Mouse (Mus musculus): ENCODE measurements around the gene Ccdc9b. TPM values are rescaled to one million over a fixed set of nuclear protein-coding genes. Genes with fewer than 3 reads are reported as not detected.
A peak's percentile ranks its signal among the peaks of the same experiment; 100 is the strongest.

Ccdc9b gene
- total and polyA plus RNA-seq, 2 experiments from 2014 or later: 0.53 to 2.4 TPM

DNA sequence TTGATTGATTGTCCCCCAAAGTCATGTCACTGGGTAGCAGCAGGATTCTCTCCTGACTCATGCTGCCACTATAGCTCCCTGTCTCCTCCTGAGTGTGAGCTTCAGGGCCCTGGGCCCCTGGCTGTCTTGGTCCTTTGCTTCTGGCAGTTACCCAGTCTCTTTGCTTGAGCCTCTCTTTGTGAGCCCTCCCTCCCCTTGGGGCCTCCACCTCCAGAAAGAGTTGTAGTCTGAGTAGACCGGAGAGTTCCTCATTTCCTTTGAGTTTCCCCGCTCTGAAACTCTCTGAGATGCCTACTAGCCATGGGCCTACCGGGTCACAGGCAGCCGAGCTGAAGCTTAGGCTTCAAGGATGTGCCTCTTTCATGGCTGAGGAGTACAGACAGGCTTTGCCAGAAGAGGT is 31.2 kb upstream of the Ccdc9b start:
- H3K4me1 ChIP-seq (ENCODE audit: insufficient read depth): no peaks in the 10 kb centered on the region
- no peak overlapping the region for H3K4me2 ChIP-seq (ENCODE audit: low read depth)
- H3K36me3 ChIP-seq (ENCODE audit: insufficient read depth): peaks cover 25% of the 10 kb centered on the region; the same call in 1 of the 2 replicates
- H3K27me3 ChIP-seq (ENCODE audit: insufficient read depth, low read length): no peaks in the 10 kb centered on the region
- no peaks in the 10 kb centered on the region for H3K9me3 ChIP-seq (ENCODE audit: low read length)
- H3K4me3 ChIP-seq (ENCODE audit: low read depth, low read length): no peak overlapping the region
- no peak for TF ChIP-seq CTCF (IDR thresholded peaks at IDR 0.05; ENCODE audit: low read depth)
- no peak overlapping the region for H3K9ac ChIP-seq
- H3K27ac ChIP-seq (ENCODE audit: low read depth, low read length): no peak overlapping the region
- ATAC-seq (no peak), DNase-seq (no peak)
- 95% methylated on average over 4 of the region's 4 CpGs for WGBS

DNA sequence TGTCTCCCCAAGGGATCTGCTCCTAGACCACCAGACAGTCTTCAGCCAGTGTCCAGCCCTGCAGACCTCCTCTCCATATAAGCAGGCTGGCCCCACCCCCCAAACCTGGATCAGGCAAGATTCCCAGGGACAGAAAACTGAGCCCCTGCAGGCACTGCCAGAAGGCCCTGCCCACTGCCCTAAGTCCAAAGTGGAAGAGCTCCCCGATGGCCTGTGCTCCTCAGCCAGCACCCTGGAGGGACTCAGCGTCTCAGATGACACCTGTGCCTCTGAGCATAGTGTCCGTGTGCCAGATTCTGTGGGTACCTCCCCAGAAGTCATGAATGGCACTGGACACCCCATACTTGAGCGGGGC is 29.8 kb upstream of the Ccdc9b start:
- no peak for TF ChIP-seq CTCF (IDR thresholded peaks at IDR 0.05; ENCODE audit: low read depth)
- H3K9me3 ChIP-seq (ENCODE audit: low read length): no peaks in the 10 kb centered on the region
- H3K36me3 ChIP-seq (ENCODE audit: insufficient read depth): peaks cover 36% of the 10 kb centered on the region
- no peak overlapping the region for H3K4me3 ChIP-seq (ENCODE audit: low read depth, low read length)
- WGBS: 72% methylated on average over 4 of the region's 4 CpGs
- no peaks in the 10 kb centered on the region for H3K27me3 ChIP-seq (ENCODE audit: insufficient read depth, low read length)
- no peaks in the 10 kb centered on the region for H3K4me1 ChIP-seq (ENCODE audit: insufficient read depth)
- ATAC-seq (no peak), DNase-seq (no peak)
- no peak overlapping the region for H3K9ac ChIP-seq
- no peak overlapping the region for H3K4me2 ChIP-seq (ENCODE audit: low read depth)
- H3K27ac ChIP-seq (ENCODE audit: low read depth, low read length): no peak overlapping the region

DNA sequence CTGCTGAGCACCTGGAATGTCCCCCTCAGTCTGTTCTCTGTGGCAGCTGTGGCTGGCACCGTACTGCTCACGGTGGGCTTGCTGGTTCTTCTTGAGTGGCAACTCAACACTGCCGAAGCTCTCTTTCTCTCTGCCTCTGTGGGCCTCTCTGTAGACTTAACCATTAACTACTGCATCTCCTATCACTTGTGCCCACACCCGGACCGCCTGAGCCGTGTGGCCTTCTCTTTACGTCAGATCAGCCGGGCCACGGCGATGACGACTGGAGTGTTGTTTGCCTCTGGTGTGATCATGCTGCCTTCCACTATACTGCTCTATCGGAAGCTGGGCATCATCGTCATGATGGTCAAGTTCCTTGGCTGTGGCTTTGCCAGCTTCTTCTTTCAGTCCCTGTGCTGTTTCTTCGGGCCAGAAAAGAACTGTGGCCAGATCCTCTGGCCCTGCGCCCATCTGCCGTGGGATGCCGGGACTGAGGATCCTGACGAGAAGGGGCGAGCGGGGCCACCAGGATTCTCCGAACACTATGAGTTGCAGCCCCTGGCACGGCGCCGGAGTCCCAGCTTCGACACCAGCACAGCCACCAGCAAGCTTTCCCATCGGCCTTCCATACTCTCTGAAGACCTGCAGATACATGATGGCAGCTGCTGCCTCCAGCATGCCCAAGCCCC is 29.3 kb upstream of the Ccdc9b start:
- no peak for ATAC-seq
- 91% methylated on average over 26 of the region's 26 CpGs for WGBS
- no peak overlapping the region for H3K4me2 ChIP-seq (ENCODE audit: low read depth)
- TF ChIP-seq CTCF (IDR thresholded peaks at IDR 0.05; ENCODE audit: low read depth): no peak
- H3K4me1 ChIP-seq (ENCODE audit: insufficient read depth): no peaks in the 10 kb centered on the region
- H3K27me3 ChIP-seq (ENCODE audit: insufficient read depth, low read length): no peaks in the 10 kb centered on the region
- H3K4me3 ChIP-seq (ENCODE audit: low read depth, low read length): no peak overlapping the region
- peaks cover 41% of the 10 kb centered on the region for H3K36me3 ChIP-seq (ENCODE audit: insufficient read depth)
- no peaks in the 10 kb centered on the region for H3K9me3 ChIP-seq (ENCODE audit: low read length)
- no peak overlapping the region for H3K9ac ChIP-seq
- DNase-seq: no peak
- H3K27ac ChIP-seq (ENCODE audit: low read depth, low read length): no peak overlapping the region

DNA sequence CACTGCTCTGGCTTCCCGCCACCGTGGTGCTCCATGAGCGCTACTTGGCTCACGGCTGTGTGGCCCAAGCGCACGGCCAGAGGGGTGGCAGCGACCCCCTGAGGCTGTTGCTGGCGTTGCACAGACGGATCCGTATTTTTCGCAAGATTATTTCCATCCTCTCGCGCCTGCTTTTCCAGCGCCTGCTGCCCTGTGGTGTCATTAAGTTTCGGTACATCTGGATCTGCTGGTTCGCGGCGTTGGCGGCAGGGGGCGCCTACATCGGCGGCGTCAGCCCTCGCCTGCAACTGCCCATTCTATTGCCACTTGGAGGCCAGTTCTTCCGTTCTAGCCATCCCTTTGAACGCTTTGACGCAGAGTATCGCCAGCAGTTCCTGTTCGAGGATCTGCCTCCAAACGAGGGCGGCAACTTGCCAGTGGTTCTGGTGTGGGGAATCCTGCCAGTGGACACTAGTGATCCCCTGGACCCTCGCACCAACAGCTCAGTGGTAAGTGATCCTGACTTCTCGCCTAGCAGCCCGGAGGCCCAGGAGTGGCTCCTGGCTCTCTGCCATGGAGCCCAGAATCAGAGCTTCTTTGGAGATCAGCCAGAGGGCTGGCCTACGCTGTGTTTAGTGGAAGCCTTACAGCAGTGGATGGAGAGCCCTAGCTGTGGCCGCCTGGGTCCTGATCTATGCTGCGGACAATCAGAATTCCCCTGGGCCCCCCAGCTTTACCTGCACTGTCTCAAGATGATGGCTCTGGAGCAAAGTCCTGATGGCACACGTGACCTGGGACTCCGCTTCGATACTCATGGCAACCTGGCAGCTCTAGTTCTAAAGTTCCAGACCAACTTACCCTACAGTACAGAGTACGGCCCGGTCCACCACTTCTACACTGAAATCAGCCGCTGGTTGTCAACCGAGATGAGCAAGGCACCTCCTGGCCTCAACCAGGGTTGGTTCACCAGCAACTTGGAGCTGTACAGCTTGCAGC is 28.4 kb upstream of the Ccdc9b start:
- Histone ChIP-seq H3K4me2 (ENCODE audit: low read depth) (peak overlapping the region; percentile 21; the same call in 1 of the 2 replicates), H3K4me3 (ENCODE audit: low read depth, low read length) (no peak overlapping the region), H3K9me3 (ENCODE audit: low read length) (no peaks in the 10 kb centered on the region), H3K9ac (no peak overlapping the region), H3K27me3 (ENCODE audit: insufficient read depth, low read length) (no peaks in the 10 kb centered on the region), H3K36me3 (ENCODE audit: insufficient read depth) (peaks cover 50% of the 10 kb centered on the region), H3K27ac (ENCODE audit: low read depth, low read length) (no peak overlapping the region), H3K4me1 (ENCODE audit: insufficient read depth) (no peaks in the 10 kb centered on the region)
- peak; percentile 69 for ATAC-seq
- DNase-seq: peak; percentile 61
- WGBS: 23% methylated on average over 44 of the region's 44 CpGs
- TF ChIP-seq CTCF (IDR thresholded peaks at IDR 0.05; ENCODE audit: low read depth): peak; percentile 65

DNA sequence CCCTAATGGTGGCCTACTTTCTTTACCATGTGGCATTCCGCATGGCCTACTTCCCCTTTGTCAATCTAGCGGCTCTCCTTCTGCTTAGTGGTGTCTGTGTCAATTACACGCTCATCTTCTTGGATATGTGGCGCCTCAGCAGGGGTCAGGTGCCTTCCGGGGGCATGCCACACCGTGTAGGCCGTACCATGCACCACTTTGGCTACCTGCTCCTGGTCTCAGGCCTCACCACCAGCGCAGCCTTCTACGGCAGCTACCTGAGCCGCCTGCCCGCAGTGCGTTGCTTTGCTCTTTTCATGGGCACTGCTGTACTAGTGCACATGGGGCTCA is 27.7 kb upstream of the Ccdc9b start:
- DNase-seq: no peak
- H3K9me3 ChIP-seq (ENCODE audit: low read length): no peaks in the 10 kb centered on the region
- H3K4me1 ChIP-seq (ENCODE audit: insufficient read depth): no peaks in the 10 kb centered on the region
- ATAC-seq: no peak; the same call in 1 of the 2 replicates
- H3K4me2 ChIP-seq (ENCODE audit: low read depth): peak overlapping the region; percentile 21; the same call in 1 of the 2 replicates
- no peak overlapping the region for H3K9ac ChIP-seq
- TF ChIP-seq CTCF (IDR thresholded peaks at IDR 0.05; ENCODE audit: low read depth): no peak
- no peak overlapping the region for H3K4me3 ChIP-seq (ENCODE audit: low read depth, low read length)
- no peak overlapping the region for H3K27ac ChIP-seq (ENCODE audit: low read depth, low read length)
- H3K27me3 ChIP-seq (ENCODE audit: insufficient read depth, low read length): no peaks in the 10 kb centered on the region
- 55% methylated on average over 12 of the region's 12 CpGs for WGBS
- H3K36me3 ChIP-seq (ENCODE audit: insufficient read depth): peaks cover 52% of the 10 kb centered on the region

DNA sequence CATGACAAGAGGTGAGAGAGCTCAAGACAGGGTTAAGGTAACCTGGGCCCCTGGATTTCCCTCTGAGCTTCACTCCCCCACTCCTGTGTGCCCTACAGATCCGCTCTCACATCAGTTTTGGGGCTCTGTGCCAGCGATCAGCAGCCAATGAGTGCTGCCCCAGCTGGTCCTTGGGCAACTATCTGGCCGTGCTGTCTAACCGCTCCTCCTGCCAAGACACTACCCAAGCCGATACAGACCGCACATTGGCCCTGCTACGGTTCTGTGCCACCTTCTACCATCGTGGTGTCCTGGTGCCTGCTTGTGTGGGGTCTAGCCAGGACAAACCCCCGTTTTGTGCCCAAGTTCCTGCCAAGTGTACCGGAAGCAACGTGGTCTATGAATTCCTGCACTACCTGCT is 27.0 kb upstream of the Ccdc9b start:
- Histone ChIP-seq H3K9me3 (ENCODE audit: low read length) (no peaks in the 10 kb centered on the region), H3K36me3 (ENCODE audit: insufficient read depth) (peaks cover 52% of the 10 kb centered on the region), H3K4me1 (ENCODE audit: insufficient read depth) (no peaks in the 10 kb centered on the region), H3K4me3 (ENCODE audit: low read depth, low read length) (no peak overlapping the region), H3K27ac (ENCODE audit: low read depth, low read length) (no peak overlapping the region), H3K9ac (no peak overlapping the region), H3K27me3 (ENCODE audit: insufficient read depth, low read length) (no peaks in the 10 kb centered on the region), H3K4me2 (ENCODE audit: low read depth) (no peak overlapping the region)
- ATAC-seq: peak; percentile 39
- peak; percentile 49 for DNase-seq
- 54% methylated on average over 11 of the region's 11 CpGs for WGBS
- no peak for TF ChIP-seq CTCF (IDR thresholded peaks at IDR 0.05; ENCODE audit: low read depth)

DNA sequence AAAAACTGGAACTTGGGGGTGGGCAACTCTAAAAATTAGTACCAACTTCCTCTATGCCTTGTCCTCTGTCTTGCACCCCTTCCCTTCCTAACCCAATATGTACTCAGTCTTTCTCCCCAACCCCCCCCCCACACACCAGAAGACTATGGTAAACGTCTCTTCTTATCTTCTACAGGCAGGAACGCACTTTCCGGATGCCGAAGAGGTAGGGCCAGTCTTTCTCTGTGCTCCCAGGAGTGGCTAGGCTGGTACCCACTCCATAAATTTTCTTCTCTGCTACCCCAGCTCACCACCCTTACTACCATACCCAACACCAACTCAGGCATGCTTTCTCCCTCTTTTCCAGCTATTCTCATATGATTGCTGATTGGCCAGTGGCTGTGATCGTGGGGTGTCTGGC is 24.1 kb upstream of the Ccdc9b start:
- no peak overlapping the region for H3K27ac ChIP-seq (ENCODE audit: low read depth, low read length)
- no peak overlapping the region for H3K9ac ChIP-seq
- H3K36me3 ChIP-seq (ENCODE audit: insufficient read depth): peaks cover 42% of the 10 kb centered on the region
- H3K4me2 ChIP-seq (ENCODE audit: low read depth): no peak overlapping the region
- WGBS: 85% methylated on average over 5 of the region's 5 CpGs
- H3K4me3 ChIP-seq (ENCODE audit: low read depth, low read length): no peak overlapping the region
- H3K9me3 ChIP-seq (ENCODE audit: low read length): no peaks in the 10 kb centered on the region
- no peaks in the 10 kb centered on the region for H3K4me1 ChIP-seq (ENCODE audit: insufficient read depth)
- no peaks in the 10 kb centered on the region for H3K27me3 ChIP-seq (ENCODE audit: insufficient read depth, low read length)
- no peak for TF ChIP-seq CTCF (IDR thresholded peaks at IDR 0.05; ENCODE audit: low read depth)
- ATAC-seq (no peak), DNase-seq (no peak)

Measured in forebrain, postnatal 0 days (tissue).